Mouse (Mus musculus): ENCODE measurements at regions not wholly inside any gene's neighbourhood (a gene's known extent, or its start where the extent isn't known, plus 50 kb on each side); places are given as distances from the start of the nearest gene placed in this dataset.

DNA sequence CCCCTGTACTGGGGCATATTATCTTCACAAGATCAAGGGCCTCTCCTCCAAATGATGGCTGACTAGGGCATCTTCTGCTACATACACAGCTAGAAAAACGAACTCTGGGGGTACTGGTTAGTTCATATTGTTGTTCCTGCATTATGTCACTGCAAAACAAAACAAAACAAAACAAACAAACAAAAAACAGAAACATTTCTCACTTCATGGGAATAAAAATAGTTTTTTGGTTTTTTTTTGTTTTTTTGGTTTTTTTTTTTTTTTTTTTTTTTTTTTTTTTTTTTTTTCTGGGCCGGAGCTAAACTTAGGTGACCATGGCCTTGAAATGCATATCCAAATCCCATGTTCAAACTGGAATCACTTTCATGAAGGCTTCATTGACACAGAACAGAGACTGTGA, 1184.4 kb downstream of the Efna5 start:
- DNase-seq: no peak

- DNase-seq: no peak
These were observed 1194.8 kb downstream of the Efna5 start for GRCm38 (mm10) chr17:61686325-61686724.

DNA sequence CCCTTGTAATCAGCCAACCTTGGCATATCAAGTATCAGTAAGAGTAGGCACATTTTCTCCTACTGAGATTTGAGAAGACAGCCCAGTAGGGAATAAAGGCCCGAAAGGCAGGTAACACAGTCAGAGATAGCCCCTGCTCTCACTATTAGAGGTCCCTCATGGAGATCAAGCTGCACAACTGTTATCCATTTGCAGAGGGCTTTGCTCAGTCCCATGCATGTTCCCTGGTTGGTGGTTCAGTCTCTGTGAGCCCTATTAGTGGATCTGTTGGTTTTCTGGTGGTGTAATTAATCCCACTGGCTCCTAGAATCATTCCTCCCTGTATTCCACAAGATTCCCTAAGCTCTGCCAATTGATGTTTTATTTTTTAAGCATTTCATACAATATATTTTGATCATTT, 1196.6 kb downstream of the Efna5 start:
- no peak for DNase-seq

GRCm38 (mm10) chr17:61670651-61671050, 1210.5 kb downstream of the Efna5 start:
- no peak for DNase-seq

- peak; percentile 2 for DNase-seq
These were observed 1213.7 kb downstream of the Efna5 start for GRCm38 (mm10) chr17:61667428-61667827.

GRCm38 (mm10) chr17:61664926-61665325, 1216.2 kb downstream of the Efna5 start:
- DNase-seq: no peak

DNA sequence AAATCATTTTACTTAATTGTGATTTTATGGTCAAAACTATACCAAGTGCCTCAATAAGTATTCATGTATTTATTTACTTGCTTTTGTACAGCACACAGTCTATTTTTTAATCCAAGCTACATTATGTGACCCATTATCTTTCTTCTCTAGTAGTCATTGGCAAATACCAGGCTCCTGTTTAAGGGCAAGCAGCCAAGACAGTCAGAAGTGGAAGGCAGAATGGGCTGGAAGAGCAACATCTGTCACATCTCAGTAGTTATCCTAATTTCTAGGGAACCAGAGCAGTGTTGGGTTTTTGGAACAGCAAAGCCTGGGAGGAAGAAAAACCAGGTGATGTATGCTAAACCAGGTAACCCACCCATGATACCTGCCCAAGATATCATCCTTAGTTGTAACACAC, 1233.5 kb downstream of the Efna5 start:
- no peak for DNase-seq

- no peak for DNase-seq
These were observed 1272.8 kb downstream of the Efna5 start for GRCm38 (mm10) chr17:61608286-61608685.

- DNase-seq: no peak
These were observed 1274.2 kb downstream of the Efna5 start for GRCm38 (mm10) chr17:61606729-61607481.

DNA sequence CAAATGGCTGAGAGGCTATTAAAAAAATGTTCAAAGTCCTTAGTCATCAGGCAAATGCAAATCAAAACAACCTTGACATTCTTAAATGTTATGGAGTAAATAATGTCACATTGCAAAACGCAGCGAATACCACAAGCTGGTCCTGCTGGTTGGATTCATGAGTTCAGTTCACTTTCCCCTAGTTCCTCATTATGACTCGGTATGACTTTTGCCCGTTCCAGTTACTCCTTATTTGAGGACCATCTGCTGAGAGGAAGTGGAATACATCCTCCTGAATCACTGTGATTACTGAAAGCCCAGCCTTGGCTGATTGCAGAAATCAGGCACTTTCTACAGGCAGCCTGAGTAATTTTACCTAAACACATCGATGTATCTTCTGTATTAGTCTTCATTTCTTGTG, 1276.9 kb downstream of the Efna5 start:
- DNase-seq: no peak

DNA sequence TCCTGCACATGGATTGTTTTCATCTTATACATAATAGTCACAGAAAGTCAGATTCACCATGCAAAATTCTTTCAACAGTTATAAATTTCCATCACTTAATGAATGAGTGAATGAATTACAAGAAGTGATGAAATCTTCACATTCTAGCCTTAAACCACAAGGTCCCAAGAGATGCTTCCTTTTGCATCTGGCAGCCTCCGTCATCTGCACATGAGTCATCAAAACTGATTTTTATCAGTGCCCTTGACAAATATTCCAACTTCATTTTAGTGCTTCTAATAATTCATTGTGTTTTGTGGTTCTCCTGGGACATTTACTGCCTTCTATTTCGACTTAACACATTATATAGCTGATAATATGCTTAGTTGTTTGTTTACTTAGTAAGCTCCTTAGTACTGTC, 1291.9 kb downstream of the Efna5 start:
- peak; percentile 13 for DNase-seq

GRCm38 (mm10) chr17:61578895-61579294, 1302.2 kb downstream of the Efna5 start:
- no peak for DNase-seq

DNA sequence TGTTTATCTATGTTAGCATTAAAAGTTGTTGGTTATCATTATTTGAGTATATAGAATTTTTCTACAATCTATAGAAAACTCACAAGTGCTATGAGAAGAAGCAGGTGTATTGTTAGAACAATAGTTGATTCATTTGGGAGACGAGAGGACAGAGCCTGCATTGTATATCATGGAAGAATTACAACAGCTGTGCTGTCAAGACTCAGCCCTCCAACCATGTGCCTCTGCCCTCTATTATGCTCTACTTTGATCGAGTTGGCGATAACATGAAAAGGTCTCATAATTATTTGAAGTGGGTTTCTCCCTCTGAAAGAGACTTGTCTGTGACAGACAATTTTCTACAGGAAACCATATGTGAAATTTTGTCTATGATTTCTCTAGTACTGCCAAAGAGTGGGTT, 1310.2 kb downstream of the Efna5 start:
- no peak for DNase-seq

All from kidney, postnatal 14 days (tissue).